Mouse (Mus musculus) embryo, embryonic 10.5 days (tissue): ENCODE measurements around the gene Ank.
A peak's percentile ranks its signal among the peaks of the same experiment; 100 is the strongest.
"Not testable (repeated sequence)": the region's sequence is repeated elsewhere in the genome, so short reads cannot be mapped to it uniquely, and the experiment has no call there.

Source experiments
- DNase-seq: peaks from one replicate; pipeline ENCODE4 v3.0.0-alpha.2; 2015; ENCODE audit warnings: low spot score

The Ank gene

GRCm38 (mm10) chr15:27466131-27467080 lies at the start of gene Ank:
TSS of gene Ank (plus strand) at chr15:27466677.
- peak; percentile 84 for DNase-seq

- DNase-seq = no peak
These were observed 47.7 kb upstream of the Ank start for GRCm38 (mm10) chr15:27418566-27419331.

DNA sequence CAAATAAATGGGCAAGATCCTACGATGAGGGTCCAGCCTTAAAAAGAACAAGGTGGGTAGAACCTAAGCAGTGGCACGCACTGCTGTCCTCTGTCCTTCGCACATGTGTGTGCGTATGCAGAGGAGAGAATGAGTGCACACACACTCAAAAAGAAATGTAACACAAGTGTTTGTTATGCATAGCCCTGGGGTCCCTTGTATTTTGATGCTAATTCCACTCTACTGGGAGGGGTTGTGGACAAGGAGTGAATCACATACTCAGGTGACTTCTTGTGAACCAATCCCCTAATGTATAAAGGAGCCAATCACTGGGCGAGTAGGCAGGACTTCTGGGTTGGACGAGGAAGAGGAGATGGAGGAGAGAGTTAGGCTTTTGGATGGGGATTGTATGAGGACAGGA lies 44.9 kb upstream of the Ank start:
- DNase-seq = no peak

- DNase-seq = no peak
These were observed 38.9 kb upstream of the Ank start for GRCm38 (mm10) chr15:27427581-27427980.

DNA sequence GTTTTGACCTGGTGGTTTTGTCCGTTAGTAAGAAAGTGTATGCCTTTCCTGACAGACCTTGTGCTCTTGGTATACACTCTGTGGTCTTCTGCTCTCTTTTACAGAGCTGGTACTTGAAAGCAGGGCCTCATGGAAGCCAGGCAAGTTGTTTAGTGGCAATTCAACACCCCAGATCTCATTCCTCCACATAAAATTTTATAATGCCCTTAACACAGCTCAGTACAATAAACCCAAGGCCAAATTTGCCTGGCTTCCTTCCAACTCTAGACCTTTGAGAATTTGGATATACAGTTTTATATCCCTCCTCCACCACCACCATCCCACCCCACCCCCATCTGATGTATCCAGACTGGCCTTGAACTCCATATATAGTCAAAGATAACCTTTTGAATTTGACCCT lies 36.2 kb upstream of the Ank start:
- DNase-seq = no peak

DNA sequence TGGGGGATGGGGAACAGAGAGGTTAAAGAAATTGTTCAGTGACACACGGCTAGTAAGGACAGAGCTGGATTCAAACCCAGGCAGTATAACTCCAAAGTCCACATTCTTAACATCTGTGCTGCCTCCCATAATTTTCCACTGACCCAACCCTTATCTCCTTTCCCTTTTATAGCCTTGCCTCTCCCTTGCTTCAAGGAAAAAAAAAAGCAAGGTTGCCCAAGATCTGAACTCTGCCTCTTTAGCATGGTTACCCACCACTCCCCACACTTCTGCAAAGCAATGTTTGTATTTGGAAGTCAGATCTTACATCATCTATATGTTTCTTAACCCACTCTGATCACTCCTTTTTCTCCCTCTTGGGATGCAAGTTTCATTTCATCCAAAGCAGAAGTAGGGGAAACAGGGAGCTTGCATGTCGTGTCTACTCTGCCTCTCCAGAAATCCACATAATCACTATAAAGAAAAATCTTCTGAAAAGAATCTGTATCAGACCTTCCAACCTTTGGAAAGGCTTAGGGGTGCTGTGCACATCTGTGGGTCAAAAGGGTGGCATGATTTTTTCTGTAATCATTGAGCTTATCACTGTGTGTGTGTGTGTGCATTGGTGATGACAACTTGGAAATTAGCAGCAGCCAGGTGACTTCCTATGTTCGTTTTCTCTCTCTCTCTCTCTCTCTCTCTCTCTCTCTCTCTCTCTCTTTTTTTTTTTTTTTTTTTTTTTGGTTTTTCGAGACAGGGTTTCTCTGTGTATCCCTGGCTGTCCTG lies 33.4 kb upstream of the Ank start:
- DNase-seq = no peak

GRCm38 (mm10) chr15:27435409-27435808 lies 31.1 kb upstream of the Ank start:
- DNase-seq = no peak

GRCm38 (mm10) chr15:27436194-27436593 lies 30.3 kb upstream of the Ank start:
- DNase-seq = no peak

DNA sequence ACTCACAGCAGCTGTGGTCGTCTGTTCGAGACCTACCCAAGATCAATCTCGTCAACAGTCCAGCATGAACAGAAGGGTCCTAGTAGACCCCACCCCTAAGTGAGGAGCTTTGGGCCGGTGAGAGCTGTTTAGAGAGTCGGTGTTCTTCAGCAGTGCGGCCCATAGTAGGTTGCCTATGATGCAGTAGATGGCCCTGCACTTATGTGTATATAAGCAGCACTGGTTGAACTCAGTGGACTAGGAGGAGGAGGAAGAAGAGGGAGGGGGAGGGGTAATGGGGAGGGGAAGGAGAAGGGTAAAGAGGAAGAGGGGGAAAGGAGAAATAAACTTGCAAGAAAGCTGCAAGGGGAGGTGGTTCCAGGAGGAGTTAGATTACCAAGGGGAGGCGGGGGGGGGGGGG lies 25.4 kb upstream of the Ank start:
- no peak for DNase-seq

DNA sequence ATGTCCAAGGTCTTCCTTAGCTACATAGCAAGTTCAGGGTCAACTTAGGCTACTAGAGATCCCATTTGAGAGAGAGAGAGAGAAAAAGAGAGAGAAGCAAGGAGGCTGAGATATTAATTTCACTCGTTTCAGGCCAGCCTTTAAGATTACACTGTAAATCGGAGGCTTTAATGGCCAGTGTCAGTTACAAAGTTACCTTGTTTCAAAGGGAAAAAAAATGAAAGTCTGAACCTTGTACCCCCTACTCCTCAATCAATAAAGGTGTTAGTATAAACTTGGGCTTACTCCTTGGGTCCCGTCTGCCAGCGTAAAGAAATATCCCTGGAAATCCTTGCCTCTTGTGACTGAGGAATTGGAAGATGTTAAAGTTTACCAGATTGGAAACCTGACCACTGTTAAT lies 24.9 kb upstream of the Ank start:
- DNase-seq = no peak

GRCm38 (mm10) chr15:27441951-27442350 lies 24.5 kb upstream of the Ank start:
- DNase-seq = no peak

DNA sequence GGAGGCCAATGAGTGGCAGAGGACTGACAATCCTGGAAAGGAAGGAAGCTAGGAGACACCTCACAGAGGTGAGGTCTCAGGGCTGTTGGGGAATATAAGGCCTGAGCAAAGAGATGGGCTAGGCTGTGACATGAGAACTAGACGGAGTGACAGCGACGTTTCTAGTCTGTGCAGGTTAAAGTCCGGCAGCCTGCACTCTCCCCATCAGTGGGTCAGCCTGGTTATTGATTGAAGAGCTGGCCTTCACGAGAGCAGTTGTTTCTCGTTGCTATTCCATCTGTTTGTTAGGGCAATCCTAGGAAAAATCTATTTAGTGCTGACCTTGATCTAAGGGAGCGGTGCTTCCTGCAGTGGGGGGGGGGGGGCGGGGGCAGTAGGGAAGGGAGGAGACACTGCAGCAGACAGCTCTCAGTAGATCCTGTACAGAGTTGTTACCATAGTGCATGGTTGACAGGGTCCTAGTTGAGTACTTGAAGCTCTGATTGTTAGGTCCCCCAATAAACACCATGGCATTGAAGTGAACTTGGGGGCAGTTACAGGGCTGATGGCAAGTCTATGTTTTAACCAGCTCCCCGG lies 21.6 kb upstream of the Ank start:
- no peak for DNase-seq

DNA sequence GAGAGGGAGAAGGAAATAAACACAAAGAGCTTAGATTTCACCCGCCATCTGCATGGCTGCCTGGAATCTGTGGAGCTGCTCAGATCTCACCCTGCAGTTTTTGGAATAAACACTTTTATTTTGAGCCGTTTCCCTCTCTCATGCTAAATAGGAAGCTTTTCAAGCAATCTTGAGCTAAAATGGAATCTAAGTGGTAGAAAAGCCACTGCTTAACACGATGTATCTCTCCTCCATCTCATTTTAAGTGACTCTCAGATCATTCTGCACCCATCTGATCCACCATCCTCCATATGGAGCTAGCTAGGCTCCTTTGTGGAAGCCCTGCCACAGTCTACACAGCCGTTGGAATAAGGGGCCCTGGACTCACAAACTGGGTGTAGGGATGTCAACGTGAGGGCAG lies 15.8 kb upstream of the Ank start:
- no peak for DNase-seq

DNA sequence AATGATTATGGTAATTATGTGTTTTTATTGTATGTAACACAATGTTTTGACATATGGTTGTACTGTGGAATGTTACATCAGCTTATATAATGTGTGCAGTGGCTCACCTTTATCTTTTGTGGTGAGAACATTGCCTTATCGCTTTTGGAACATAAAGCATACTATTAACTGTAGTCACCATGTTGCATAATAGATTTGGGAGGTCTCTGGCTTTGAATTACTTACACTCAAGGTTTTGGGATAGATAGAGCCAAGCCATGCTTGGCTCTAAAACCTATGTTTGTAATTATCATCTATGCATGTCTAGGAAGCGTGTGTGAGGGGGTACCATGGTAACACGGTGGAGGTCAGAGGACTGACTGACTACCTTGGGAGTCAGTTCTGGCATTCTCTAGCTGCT lies 14.7 kb upstream of the Ank start:
- no peak for DNase-seq

- no peak for DNase-seq
These were observed 14.0 kb upstream of the Ank start for GRCm38 (mm10) chr15:27452496-27452895.

- DNase-seq = no peak
These were observed 9.5 kb upstream of the Ank start for GRCm38 (mm10) chr15:27457001-27457400.

DNA sequence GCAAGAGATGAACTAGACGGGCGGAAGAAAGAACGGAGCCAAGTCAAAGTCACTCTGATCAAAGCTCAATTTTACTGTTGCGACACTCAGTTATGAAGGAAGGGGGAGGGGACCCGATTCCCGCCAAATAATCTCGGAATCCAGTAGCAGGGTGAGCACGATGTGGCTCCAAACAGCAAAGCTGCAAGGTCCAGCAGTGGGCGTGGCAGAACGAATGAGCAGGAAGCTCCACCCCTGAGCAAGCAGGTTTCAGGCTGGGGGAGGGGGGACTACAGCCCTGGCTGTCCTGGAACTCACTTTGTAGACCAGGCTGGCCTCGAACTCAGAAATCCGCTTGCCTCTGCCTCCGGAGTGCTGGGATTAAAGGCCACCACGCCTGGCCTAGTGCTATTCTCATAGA lies 6.7 kb upstream of the Ank start:
- not testable (repeated sequence) for DNase-seq

- DNase-seq = no peak
These were observed 4.9 kb upstream of the Ank start for GRCm38 (mm10) chr15:27461336-27462245.

- no peak for DNase-seq
These were observed 2.6 kb upstream of the Ank start for GRCm38 (mm10) chr15:27463876-27464275.

DNA sequence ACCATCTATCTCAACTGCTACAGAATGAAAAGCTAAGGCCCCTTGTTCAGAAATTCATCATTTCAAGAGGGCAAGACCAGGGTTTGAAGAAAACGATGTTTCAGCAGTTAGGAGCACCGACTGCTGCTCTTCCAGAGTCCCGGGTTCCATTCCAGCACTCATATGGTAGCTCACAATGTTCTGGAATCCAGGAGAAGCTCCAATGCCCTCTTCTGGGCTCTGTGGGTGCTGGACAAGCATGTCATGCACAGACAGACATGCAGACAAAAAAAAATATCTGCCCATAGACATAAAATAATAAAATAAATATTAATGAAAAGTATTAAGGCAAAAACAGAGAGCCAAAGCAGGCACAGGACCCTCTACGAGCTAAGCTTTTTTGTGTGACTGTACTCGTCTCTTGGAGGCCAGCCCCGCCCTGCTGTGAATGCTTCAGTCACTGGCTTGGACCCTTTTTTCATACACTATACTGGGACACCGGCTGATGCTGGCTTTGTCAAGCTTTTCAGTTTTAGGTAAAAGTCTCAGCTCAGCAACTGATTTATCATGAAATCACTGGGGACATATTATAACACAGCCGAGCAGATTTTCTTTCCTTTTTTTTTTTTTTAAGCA lies 979 bp upstream of the Ank start:
- DNase-seq = peak; percentile 65

GRCm38 (mm10) chr15:27467081-27467491 lies 609 bp downstream of the Ank start:
- DNase-seq = peak; percentile 21
